Mouse (Mus musculus): ENCODE measurements around the gene Pik3r1. TPM values are rescaled to one million over a fixed set of nuclear protein-coding genes. Genes with fewer than 3 reads are reported as not detected.

The Pik3r1 gene
- polyA plus RNA-seq, 1 experiment from 2014 or later: 14.8 TPM

DNA sequence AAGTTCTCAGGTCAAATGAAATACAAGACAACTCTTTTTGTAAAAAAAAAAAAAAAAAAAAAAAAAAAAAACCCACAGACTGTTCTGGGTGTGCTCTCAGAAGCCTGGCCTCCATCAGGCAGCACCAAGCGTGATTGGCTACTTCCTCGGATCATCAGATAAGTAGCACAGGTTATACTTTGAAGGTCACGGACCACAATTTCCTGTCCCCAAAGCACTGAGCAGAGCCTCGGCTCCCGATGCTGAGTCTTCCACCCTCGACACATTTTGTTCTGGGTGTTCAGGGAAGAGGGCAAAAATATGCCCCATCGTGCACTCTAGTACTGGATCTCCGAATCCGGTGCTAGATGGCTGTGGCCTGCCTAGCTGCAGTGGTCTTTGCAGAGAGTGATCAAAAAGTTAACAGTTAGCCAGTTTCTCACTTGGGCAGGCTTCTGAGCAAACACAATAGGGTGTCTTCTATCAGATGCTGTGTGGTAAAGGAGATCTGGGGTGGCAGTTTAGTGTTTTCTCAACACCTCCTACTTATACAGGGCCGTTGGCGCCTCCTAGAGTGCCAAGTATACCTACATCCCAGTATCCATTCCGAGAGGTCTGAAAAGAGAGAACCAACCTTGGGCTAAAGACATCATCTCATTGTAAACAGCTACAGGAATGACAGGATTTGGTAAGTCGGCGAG is 65.8 kb downstream of the Pik3r1 start:
- no peaks in the 10 kb centered on the region for H3K27me3 ChIP-seq (replicated peaks)
- H3K9ac ChIP-seq: no peak overlapping the region
- H3K4me3 ChIP-seq: no peak overlapping the region
- no peaks in the 10 kb centered on the region for H3K9me3 ChIP-seq (replicated peaks)
- WGBS: 83% methylated on average over 14 of the region's 14 CpGs
- no peaks in the 10 kb centered on the region for H3K4me1 ChIP-seq (replicated peaks)
- no peak overlapping the region for H3K4me2 ChIP-seq
- H3K27ac ChIP-seq (ENCODE audit: poor library complexity, severe bottlenecking): no peak overlapping the region
- ATAC-seq (ENCODE audit: insufficient number of reproducible peaks, low FRiP score): no peak
- H3K36me3 ChIP-seq: peaks cover 38% of the 10 kb centered on the region

DNA sequence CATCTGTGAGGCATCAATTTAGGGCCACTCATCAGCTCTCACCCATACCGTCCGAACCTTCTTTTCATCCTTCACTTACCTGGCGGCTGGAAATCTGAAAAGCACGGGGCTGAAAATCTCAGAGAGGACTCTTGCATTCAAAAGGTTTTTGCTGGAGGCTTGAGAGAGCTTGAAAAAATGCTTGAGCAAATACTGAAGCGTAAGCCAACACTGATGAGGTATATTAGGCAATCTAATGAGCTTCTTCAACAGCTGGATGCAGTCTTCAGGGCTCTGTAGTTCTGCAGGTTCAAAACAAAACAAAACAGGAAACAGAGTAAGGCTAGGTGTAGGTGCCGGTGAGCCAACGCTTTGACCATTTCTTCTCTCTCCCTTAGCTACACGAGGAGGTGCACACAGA is 66.4 kb downstream of the Pik3r1 start:
- Histone ChIP-seq H3K4me1 (replicated peaks) (no peaks in the 10 kb centered on the region), H3K9me3 (replicated peaks) (no peaks in the 10 kb centered on the region), H3K9ac (no peak overlapping the region), H3K4me3 (no peak overlapping the region), H3K36me3 (peaks cover 36% of the 10 kb centered on the region), H3K27ac (ENCODE audit: poor library complexity, severe bottlenecking) (no peak overlapping the region), H3K27me3 (replicated peaks) (no peaks in the 10 kb centered on the region), H3K4me2 (no peak overlapping the region)
- ATAC-seq (ENCODE audit: insufficient number of reproducible peaks, low FRiP score): no peak
- WGBS: 85% methylated on average over 8 of the region's 8 CpGs

DNA sequence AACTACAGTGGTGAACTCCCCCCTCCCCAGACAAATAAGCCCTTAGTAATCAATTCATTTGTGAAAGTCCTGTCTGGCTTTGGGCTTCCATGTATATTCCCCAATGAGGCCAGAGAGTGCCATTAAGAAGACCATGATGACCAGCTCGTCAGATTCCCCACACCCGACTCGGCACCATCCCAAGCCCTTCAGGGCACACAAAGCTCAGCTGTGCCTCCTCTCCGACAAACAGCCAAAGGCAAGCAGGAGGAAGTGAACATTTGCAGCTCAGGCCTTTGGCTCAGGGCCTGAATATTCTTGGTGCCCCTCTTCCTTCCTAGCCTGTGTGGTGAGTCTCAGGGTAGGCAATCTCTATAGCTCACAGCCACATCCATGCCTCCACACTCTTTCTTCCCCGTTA is 68.3 kb downstream of the Pik3r1 start:
- H3K27me3 ChIP-seq (replicated peaks): no peaks in the 10 kb centered on the region
- H3K36me3 ChIP-seq: peaks cover 36% of the 10 kb centered on the region
- H3K4me2 ChIP-seq: no peak overlapping the region
- no peak overlapping the region for H3K9ac ChIP-seq
- no peak overlapping the region for H3K4me3 ChIP-seq
- H3K27ac ChIP-seq (ENCODE audit: poor library complexity, severe bottlenecking): no peak overlapping the region
- H3K9me3 ChIP-seq (replicated peaks): no peaks in the 10 kb centered on the region
- WGBS: 86% methylated on average over 5 of the region's 5 CpGs
- ATAC-seq (ENCODE audit: insufficient number of reproducible peaks, low FRiP score): no peak
- peaks cover 7% of the 10 kb centered on the region for H3K4me1 ChIP-seq (replicated peaks)

DNA sequence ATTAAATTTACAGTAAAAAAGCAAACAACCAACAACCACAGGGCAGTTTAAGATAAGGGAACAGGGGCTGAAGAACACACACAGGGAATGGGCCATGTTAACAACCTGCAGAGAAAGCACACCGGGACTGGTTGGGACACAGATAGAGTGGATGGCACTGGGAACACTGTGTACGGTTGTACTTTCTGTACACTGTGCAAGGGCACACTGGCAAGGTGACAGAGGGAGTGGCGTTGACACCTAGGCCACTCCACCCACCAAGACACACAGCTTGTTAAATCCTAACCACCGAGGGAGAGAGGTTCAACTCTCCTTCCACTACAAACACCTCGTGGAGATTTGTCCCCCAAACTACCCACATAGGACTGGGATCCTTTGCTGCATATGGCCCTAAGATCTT is 70.1 kb downstream of the Pik3r1 start:
- Histone ChIP-seq H3K4me2 (no peak overlapping the region), H3K27me3 (replicated peaks) (no peaks in the 10 kb centered on the region), H3K4me1 (replicated peaks) (peaks cover 18% of the 10 kb centered on the region), H3K27ac (ENCODE audit: poor library complexity, severe bottlenecking) (no peak overlapping the region), H3K9me3 (replicated peaks) (no peaks in the 10 kb centered on the region), H3K9ac (no peak overlapping the region), H3K36me3 (peaks cover 31% of the 10 kb centered on the region), H3K4me3 (no peak overlapping the region)
- 73% methylated on average over 5 of the region's 5 CpGs for WGBS
- ATAC-seq (ENCODE audit: insufficient number of reproducible peaks, low FRiP score): no peak

DNA sequence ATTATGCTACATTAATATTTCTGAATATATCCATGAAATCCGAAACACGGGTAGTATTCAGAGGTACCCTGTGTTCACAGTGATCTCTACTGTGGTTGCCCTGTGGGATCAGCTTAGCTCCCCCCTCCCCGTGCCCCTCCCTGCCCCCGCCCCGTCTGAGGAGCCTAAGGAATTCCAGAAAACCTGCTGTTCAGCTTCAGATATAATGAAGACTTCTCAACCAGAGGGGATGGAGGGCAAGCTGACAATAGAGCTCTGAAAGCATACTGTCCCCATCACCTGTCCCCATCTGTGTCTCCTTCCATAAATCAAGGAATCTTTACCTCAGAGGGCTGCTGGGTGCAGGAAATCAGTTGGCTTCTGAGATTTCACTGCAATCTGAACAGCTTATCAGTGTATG is 70.6 kb downstream of the Pik3r1 start:
- peaks cover 19% of the 10 kb centered on the region for H3K4me1 ChIP-seq (replicated peaks)
- no peaks in the 10 kb centered on the region for H3K9me3 ChIP-seq (replicated peaks)
- ATAC-seq (ENCODE audit: insufficient number of reproducible peaks, low FRiP score): no peak
- no peaks in the 10 kb centered on the region for H3K27me3 ChIP-seq (replicated peaks)
- 76% methylated on average over 5 of the region's 5 CpGs for WGBS
- H3K4me2 ChIP-seq: no peak overlapping the region
- no peak overlapping the region for H3K27ac ChIP-seq (ENCODE audit: poor library complexity, severe bottlenecking)
- no peak overlapping the region for H3K4me3 ChIP-seq
- H3K36me3 ChIP-seq: peaks cover 26% of the 10 kb centered on the region
- no peak overlapping the region for H3K9ac ChIP-seq

DNA sequence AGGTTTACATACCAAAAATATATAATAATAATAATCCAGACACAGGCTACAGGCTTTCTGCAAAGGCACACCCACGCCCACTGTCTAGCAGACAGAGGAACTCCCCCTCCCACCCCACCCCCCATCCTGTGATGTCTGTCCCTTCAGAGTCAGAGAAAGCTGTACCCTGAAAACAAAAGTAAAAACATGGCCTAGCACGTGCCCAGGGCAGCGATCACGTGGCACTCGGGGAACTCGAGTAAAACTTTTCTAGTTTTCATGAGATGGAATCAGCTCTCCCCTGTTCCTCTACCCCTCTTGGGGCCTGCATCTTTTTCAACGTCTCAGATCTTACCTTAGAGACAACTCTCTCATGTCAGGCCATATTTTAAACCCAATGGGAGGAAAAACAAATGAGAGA is 71.2 kb downstream of the Pik3r1 start:
- Histone ChIP-seq H3K4me3 (no peak overlapping the region), H3K27ac (ENCODE audit: poor library complexity, severe bottlenecking) (no peak overlapping the region), H3K4me2 (no peak overlapping the region), H3K36me3 (peaks cover 21% of the 10 kb centered on the region), H3K4me1 (replicated peaks) (peaks cover 23% of the 10 kb centered on the region), H3K27me3 (replicated peaks) (no peaks in the 10 kb centered on the region), H3K9ac (no peak overlapping the region), H3K9me3 (replicated peaks) (no peaks in the 10 kb centered on the region)
- 75% methylated on average over 7 of the region's 7 CpGs for WGBS
- no peak for ATAC-seq (ENCODE audit: insufficient number of reproducible peaks, low FRiP score)

DNA sequence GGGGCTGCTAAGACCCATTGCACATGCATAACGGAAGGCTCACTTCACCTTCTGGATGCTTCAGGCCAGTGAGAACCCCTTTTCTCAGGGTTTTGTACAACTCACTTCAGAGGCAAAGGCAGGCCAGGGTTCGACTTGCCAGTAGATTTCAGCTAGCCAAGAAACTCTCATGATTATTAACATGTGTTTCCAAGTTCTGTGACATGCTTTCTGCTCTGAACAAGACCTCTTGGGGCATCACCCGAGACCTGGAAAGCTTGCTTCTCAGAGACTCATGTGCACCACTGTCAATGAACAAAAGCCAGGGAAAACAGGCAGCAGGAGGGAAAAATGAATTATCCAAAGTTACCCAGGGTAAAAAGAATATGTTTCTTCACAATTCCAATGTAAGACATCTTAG is 71.7 kb downstream of the Pik3r1 start:
- ATAC-seq (ENCODE audit: insufficient number of reproducible peaks, low FRiP score): no peak
- Histone ChIP-seq H3K4me3 (no peak overlapping the region), H3K4me1 (replicated peaks) (peaks cover 28% of the 10 kb centered on the region), H3K27me3 (replicated peaks) (no peaks in the 10 kb centered on the region), H3K36me3 (peaks cover 16% of the 10 kb centered on the region), H3K4me2 (no peak overlapping the region), H3K9ac (no peak overlapping the region), H3K27ac (ENCODE audit: poor library complexity, severe bottlenecking) (no peak overlapping the region), H3K9me3 (replicated peaks) (no peaks in the 10 kb centered on the region)
- WGBS: 65% methylated on average over 3 of the region's 3 CpGs

DNA sequence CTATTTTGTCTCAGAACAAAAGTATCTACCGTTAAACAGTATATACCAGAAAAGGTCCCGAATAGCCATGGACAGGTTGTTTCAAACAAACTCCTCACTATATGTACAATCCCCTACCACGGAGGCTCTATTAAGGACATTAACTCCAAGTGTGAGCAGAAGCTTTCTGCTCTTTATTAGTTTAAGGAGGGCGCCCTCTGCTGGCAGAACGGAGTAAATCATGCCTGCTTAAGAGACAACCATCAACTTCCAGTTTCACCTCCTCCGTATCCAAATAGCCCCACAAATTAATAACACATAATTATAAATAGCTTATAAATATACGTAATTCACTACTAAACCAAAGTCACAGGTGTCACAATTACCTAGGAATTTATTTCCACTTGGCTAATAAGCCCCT is 72.1 kb downstream of the Pik3r1 start:
- no peaks in the 10 kb centered on the region for H3K9me3 ChIP-seq (replicated peaks)
- H3K4me1 ChIP-seq (replicated peaks): peaks cover 32% of the 10 kb centered on the region
- H3K4me2 ChIP-seq: no peak overlapping the region
- no peaks in the 10 kb centered on the region for H3K27me3 ChIP-seq (replicated peaks)
- H3K4me3 ChIP-seq: no peak overlapping the region
- H3K36me3 ChIP-seq: peaks cover 14% of the 10 kb centered on the region
- no peak overlapping the region for H3K9ac ChIP-seq
- H3K27ac ChIP-seq (ENCODE audit: poor library complexity, severe bottlenecking): no peak overlapping the region
- ATAC-seq (ENCODE audit: insufficient number of reproducible peaks, low FRiP score): no peak
- 6% methylated on average over 7 of the region's 7 CpGs for WGBS

DNA sequence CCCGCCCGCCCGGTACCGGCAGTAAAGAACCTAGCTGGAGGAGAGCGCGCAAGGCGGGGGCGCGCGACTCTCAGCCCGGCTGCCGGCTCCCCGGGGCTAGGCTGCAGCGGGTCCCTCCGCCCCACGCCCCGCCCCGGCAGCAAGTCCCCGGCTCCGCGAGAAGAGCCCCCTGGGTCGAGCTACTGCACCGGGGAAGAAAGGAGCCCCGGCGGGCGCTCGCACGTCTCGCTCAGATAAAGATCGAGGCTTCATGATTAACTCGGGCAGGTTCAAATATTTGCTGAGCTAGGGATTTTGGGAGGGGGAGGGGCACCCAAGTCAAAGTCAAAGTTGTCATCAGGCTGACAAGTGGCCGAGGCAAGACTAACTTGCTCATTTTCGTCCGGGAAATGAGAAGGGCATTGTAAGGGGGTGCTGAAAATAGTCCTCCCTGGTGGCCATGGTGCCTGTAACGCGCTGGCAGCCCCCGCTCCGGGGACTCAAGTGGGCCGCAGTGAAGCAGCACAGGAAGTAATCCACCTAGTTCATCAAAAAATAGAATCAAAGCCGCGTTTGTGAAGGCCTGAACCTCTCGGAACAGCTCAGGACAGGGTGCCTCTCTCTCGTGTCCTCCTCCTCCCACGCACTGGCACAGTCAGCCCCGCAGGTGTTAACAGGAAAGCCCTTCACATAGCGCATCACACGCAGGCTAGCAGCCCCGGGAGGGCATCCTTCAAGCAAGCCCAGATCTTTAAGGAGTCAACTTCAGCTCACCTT is 73.3 kb downstream of the Pik3r1 start:
- H3K27ac ChIP-seq (ENCODE audit: poor library complexity, severe bottlenecking): peak overlapping the region; percentile 70
- peak; percentile 54 for ATAC-seq (ENCODE audit: insufficient number of reproducible peaks, low FRiP score)
- H3K9ac ChIP-seq: peak overlapping the region; percentile 81
- H3K4me3 ChIP-seq: peak overlapping the region; percentile 68
- peaks cover 39% of the 10 kb centered on the region for H3K4me1 ChIP-seq (replicated peaks)
- H3K36me3 ChIP-seq: peaks cover 8% of the 10 kb centered on the region; the same call in 1 of the 2 replicates
- WGBS: under 1% methylated on average over 48 of the region's 48 CpGs
- H3K27me3 ChIP-seq (replicated peaks): no peaks in the 10 kb centered on the region
- H3K9me3 ChIP-seq (replicated peaks): no peaks in the 10 kb centered on the region
- H3K4me2 ChIP-seq: peak overlapping the region; percentile 93

DNA sequence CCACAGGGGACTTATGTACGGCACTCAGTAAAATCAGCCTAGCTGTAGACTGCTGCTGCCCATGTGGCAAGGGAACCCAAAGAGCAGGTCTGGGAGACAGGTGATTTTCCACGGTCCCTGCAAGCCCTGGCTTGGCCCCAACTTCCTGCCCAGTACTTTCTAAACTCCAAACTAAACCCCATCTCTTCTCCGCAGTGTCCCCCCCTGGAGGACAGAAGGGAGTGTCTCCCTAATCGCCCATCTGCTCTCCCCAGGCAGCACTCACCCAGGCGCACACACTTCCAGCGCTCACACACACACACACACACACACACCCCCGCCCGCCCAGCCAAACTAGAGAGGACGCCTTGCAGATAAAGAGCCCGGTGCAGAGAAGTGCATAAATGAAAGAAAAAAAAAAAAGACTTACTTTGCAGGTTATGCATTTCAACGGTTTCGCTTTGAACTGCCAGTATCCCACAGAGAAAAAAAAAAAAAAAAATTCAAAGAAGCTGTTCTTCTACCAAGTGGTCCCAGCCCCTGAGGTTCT is 74.0 kb downstream of the Pik3r1 start:
- H3K4me1 ChIP-seq (replicated peaks): peaks cover 39% of the 10 kb centered on the region
- under 1% methylated on average over 12 of the region's 12 CpGs for WGBS
- H3K27me3 ChIP-seq (replicated peaks): no peaks in the 10 kb centered on the region
- H3K36me3 ChIP-seq: peaks cover 2% of the 10 kb centered on the region; the same call in 1 of the 2 replicates
- H3K4me3 ChIP-seq: peak overlapping the region; percentile 68
- no peaks in the 10 kb centered on the region for H3K9me3 ChIP-seq (replicated peaks)
- ATAC-seq (ENCODE audit: insufficient number of reproducible peaks, low FRiP score): peak; percentile 84
- peak overlapping the region; percentile 93 for H3K4me2 ChIP-seq
- peak overlapping the region; percentile 70 for H3K27ac ChIP-seq (ENCODE audit: poor library complexity, severe bottlenecking)
- peak overlapping the region; percentile 81 for H3K9ac ChIP-seq

DNA sequence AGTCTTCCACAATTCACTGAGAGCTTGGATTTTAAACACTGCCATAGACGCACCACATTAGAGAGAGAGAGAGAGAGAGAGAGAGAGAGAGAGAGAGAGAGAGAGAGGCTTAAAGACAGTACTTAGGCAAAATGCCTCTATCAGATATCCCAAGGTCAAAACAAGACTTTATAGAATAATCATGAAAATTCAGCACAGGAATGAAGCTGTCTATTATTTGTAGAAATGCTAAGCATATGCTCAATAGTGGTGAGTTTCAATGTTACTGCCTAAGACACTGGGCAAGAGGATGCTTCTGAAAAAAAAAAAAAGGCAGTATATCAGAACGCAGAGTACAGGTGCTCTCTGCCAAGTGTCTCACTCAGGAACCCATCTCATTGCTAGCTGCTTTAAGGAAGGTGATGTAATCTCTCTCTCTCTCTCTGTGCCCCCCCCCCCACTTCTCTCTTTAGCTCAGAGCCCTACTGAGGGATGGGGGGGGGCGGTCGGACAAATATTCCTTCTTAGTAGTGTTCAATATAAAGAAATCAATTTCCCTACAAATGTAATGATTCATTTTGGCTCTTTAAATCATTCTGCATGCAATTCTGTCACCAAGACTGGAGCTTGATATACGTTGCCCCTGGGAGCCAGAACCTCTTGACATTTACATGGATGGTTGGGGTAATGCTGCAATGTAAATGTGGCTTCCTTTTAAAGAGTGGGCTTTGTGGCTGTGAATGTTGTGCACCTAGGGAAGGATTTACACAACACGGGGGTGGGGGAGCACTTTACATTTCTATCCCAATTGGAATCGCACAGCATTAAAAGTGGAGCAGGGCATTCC is 74.9 kb downstream of the Pik3r1 start:
- WGBS: 54% methylated on average over 7 of the region's 7 CpGs
- Histone ChIP-seq H3K4me3 (peak overlapping the region; percentile 68), H3K27me3 (replicated peaks) (no peaks in the 10 kb centered on the region), H3K4me2 (peak overlapping the region; percentile 93), H3K4me1 (replicated peaks) (peaks cover 39% of the 10 kb centered on the region), H3K9ac (no peak overlapping the region), H3K27ac (ENCODE audit: poor library complexity, severe bottlenecking) (peak overlapping the region; percentile 75; the same call in 1 of the 2 replicates), H3K9me3 (replicated peaks) (no peaks in the 10 kb centered on the region), H3K36me3 (peaks cover 6% of the 10 kb centered on the region)
- ATAC-seq (ENCODE audit: insufficient number of reproducible peaks, low FRiP score): no peak

Data from heart, embryonic 12.5 days (tissue).